Comparison of ENCODE assay signal across 21 mouse cellular contexts in the genomic region with DNA sequence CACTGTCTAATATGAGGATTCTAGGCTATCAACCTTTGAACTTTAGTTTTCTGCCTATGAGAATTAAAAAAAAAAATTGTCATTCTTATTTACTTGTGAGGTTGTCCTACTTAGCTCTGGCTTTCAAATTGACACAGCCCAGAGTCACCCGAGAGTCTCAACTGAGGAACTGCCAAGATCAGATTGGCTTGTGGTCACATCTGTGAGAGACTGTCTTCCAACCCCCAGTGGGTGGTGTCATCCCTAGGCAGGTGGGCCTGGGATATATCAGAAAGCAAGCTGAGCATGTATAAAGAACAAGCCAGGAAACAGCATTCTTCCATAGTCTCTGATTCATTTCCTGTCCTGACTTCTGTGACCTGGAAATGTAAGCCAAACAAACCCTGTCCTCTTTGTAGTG.
"Had no signal": no experiment of that assay in that cellular context is flagged by ENCODE, and none has a peak within 500 bp of the region (broad histone marks: within the 10 kb centered on the region; RNA-seq: fewer than 3 reads in every experiment).

No protein-coding gene starts in this region.

- H3K9ac ChIP-seq: liver, embryonic 15.5 days; liver, postnatal 0 days; lung, embryonic 15.5 days; midbrain, embryonic 12.5 days; neural tube, embryonic 13.5 days; neural tube, embryonic 15.5 days had no signal

- H3K27me3 ChIP-seq: liver, embryonic 15.5 days; lung, embryonic 15.5 days; midbrain, embryonic 12.5 days; neural tube, embryonic 13.5 days; neural tube, embryonic 15.5 days had no signal

- H3K4me3 ChIP-seq: liver, embryonic 15.5 days; lung, embryonic 15.5 days; megakaryocyte, embryonic 14.5 days; midbrain, embryonic 12.5 days; neural tube, embryonic 13.5 days; neural tube, embryonic 15.5 days had no signal

- DNase-seq: liver, postnatal 0 days; lung, adult 2 months; lung, postnatal 14 days; lung, postnatal 36 days; midbrain, embryonic 14.5 days; retina, postnatal 1 day; right cerebral cortex, adult 18-20 months; right cerebral cortex, postnatal 25 days; right cerebral cortex, postnatal 4 days; spleen, adult 18-20 months; thymus, adult 18-20 months; thymus, postnatal 14 days; thymus, postnatal 36 days had no signal

- H3K4me1 ChIP-seq: liver, embryonic 15.5 days; lung, embryonic 15.5 days had no signal

- H3K36me3 ChIP-seq: liver, embryonic 15.5 days; midbrain, embryonic 12.5 days; neural tube, embryonic 15.5 days had no signal

- H3K9me3 ChIP-seq: liver, embryonic 15.5 days; lung, embryonic 15.5 days; neural tube, embryonic 13.5 days; neural tube, embryonic 15.5 days had no signal

- H3K27ac ChIP-seq: liver, embryonic 15.5 days; lung, embryonic 15.5 days; macrophage; midbrain, embryonic 12.5 days; neural tube, embryonic 13.5 days; neural tube, embryonic 15.5 days had no signal

- ATAC-seq: liver, postnatal 0 days; lung, postnatal 0 days had no signal

- H3K4me2 ChIP-seq: liver, embryonic 15.5 days; lung, embryonic 15.5 days; midbrain, embryonic 12.5 days; neural tube, embryonic 13.5 days; neural tube, embryonic 15.5 days had no signal
